Mouse (Mus musculus) kidney, embryonic 15.5 days (tissue): ENCODE measurements around the gene Adarb2. TPM values are rescaled to one million over a fixed set of nuclear protein-coding genes. Genes with fewer than 3 reads are reported as not detected.

Source experiments
- ATAC-seq: fragments of 200-750 bp; cut with Nextera tagmentation; replicated peaks from 2 replicates; pipeline ENCODE4 v1.8.0; 2017; ENCODE audit warnings: moderate TSS enrichment; ENCODE audit not compliant: low FRiP score
- H3K27ac ChIP-seq: fragments of 300-500 bp; sonication (generic); 2 replicates; pipeline ENCODE4 v1.5.1; 2015; ENCODE audit warnings: mild to moderate bottlenecking, inconsistent platforms
- H3K27me3 ChIP-seq: fragments of 300-500 bp; sonication (generic); 2 replicates; pipeline ENCODE4 v1.6.1; 2015; ENCODE audit warnings: inconsistent platforms
- H3K36me3 ChIP-seq: fragments of 300-500 bp; sonication (generic); 2 replicates; pipeline ENCODE4 v1.6.1; 2015; ENCODE audit warnings: inconsistent platforms
- H3K4me1 ChIP-seq: fragments of 300-500 bp; sonication (generic); 2 replicates; pipeline ENCODE4 v1.6.1; 2015; ENCODE audit warnings: inconsistent platforms
- H3K4me2 ChIP-seq: fragments of 300-500 bp; sonication (generic); 2 replicates; pipeline ENCODE4 v1.6.1; 2015; ENCODE audit warnings: moderate library complexity, mild to moderate bottlenecking, inconsistent platforms
- H3K4me3 ChIP-seq: fragments of 300-500 bp; sonication (generic); replicated peaks from 2 replicates; pipeline ENCODE4 v1.5.1; 2015; ENCODE audit warnings: mild to moderate bottlenecking, inconsistent platforms
- H3K9ac ChIP-seq: fragments of 300-500 bp; sonication (generic); 2 replicates; pipeline ENCODE4 v1.6.1; 2015; ENCODE audit warnings: mild to moderate bottlenecking, inconsistent platforms
- H3K9me3 ChIP-seq: fragments of 300-500 bp; sonication (generic); replicated peaks from 2 replicates; pipeline ENCODE4 v1.6.1; 2016; ENCODE audit warnings: inconsistent platforms
- WGBS: fragments of 180-500 bp; shearing (Covaris S2); methylation state at CpG from one replicate; pipeline ENCODE4 v1.1.7; 2015; ENCODE audit warnings: mixed read lengths; 5-methylcytosine and 5-hydroxymethylcytosine counted together
- polyA plus RNA-seq: library from polyadenylated mRNA; unstranded; fragments of >200 nt; fragmentation: Nextera tagmentation; extraction: Ambion mirVana; gene quantifications from 2 replicates; pipeline ENCODE4 v1.2.1, GENCODE M21; 2015

The Adarb2 gene
- polyA plus RNA-seq, 1 experiment from 2014 or later: 0.51 TPM

- 75% methylated on average over 12 of the region's 12 CpGs for WGBS
- Histone ChIP-seq H3K27ac (no peak overlapping the region), H3K27me3 (no peaks in the 10 kb centered on the region), H3K4me1 (no peaks in the 10 kb centered on the region), H3K9me3 (no peaks in the 10 kb centered on the region), H3K9ac (no peak overlapping the region), H3K4me2 (no peak overlapping the region), H3K36me3 (no peaks in the 10 kb centered on the region), H3K4me3 (no peak overlapping the region)
- ATAC-seq: no peak
Measured at GRCm38 (mm10) chr13:8467591-8468366, 265.1 kb downstream of the Adarb2 start.

- Histone ChIP-seq H3K27ac (no peak overlapping the region), H3K4me2 (no peak overlapping the region), H3K27me3 (no peaks in the 10 kb centered on the region), H3K36me3 (no peaks in the 10 kb centered on the region), H3K4me3 (no peak overlapping the region), H3K9me3 (no peaks in the 10 kb centered on the region), H3K9ac (no peak overlapping the region), H3K4me1 (no peaks in the 10 kb centered on the region)
- no peak for ATAC-seq
- WGBS: 73% methylated on average over 3 of the region's 3 CpGs
Measured at GRCm38 (mm10) chr13:8476237-8476636, 273.6 kb downstream of the Adarb2 start.

- Histone ChIP-seq H3K9me3 (no peaks in the 10 kb centered on the region), H3K36me3 (no peaks in the 10 kb centered on the region), H3K27ac (no peak overlapping the region), H3K9ac (no peak overlapping the region), H3K4me3 (no peak overlapping the region), H3K4me1 (no peaks in the 10 kb centered on the region), H3K27me3 (no peaks in the 10 kb centered on the region), H3K4me2 (no peak overlapping the region)
- WGBS: 58% methylated on average over 1 of the region's 1 CpGs
- no peak for ATAC-seq
Measured at GRCm38 (mm10) chr13:8478731-8479130, 276.1 kb downstream of the Adarb2 start.

GRCm38 (mm10) chr13:8479970-8480369, 277.3 kb downstream of the Adarb2 start:
- H3K27ac ChIP-seq: no peak overlapping the region
- H3K9ac ChIP-seq: no peak overlapping the region
- H3K4me1 ChIP-seq: no peaks in the 10 kb centered on the region
- H3K9me3 ChIP-seq: no peaks in the 10 kb centered on the region
- H3K4me2 ChIP-seq: no peak overlapping the region
- H3K36me3 ChIP-seq: no peaks in the 10 kb centered on the region
- no peak overlapping the region for H3K4me3 ChIP-seq
- no peak for ATAC-seq
- H3K27me3 ChIP-seq: no peaks in the 10 kb centered on the region

- 53% methylated on average over 3 of the region's 3 CpGs for WGBS
- Histone ChIP-seq H3K27me3 (no peaks in the 10 kb centered on the region), H3K4me3 (no peak overlapping the region), H3K27ac (no peak overlapping the region), H3K9ac (no peak overlapping the region), H3K4me2 (no peak overlapping the region), H3K9me3 (no peaks in the 10 kb centered on the region), H3K4me1 (no peaks in the 10 kb centered on the region), H3K36me3 (no peaks in the 10 kb centered on the region)
- ATAC-seq: no peak
Measured at GRCm38 (mm10) chr13:8481347-8481746, 278.7 kb downstream of the Adarb2 start.

- no peaks in the 10 kb centered on the region for H3K9me3 ChIP-seq
- no peaks in the 10 kb centered on the region for H3K27me3 ChIP-seq
- H3K4me2 ChIP-seq: no peak overlapping the region
- WGBS: 45% methylated on average over 4 of the region's 4 CpGs
- no peak overlapping the region for H3K4me3 ChIP-seq
- H3K9ac ChIP-seq: no peak overlapping the region
- peaks cover 10% of the 10 kb centered on the region; the same call in 1 of the 2 replicates for H3K4me1 ChIP-seq
- ATAC-seq: no peak
- H3K36me3 ChIP-seq: no peaks in the 10 kb centered on the region
- no peak overlapping the region for H3K27ac ChIP-seq
Measured at GRCm38 (mm10) chr13:8484592-8485272, 282.1 kb downstream of the Adarb2 start.

GRCm38 (mm10) chr13:8487756-8488434, 285.2 kb downstream of the Adarb2 start:
- ATAC-seq: peak; percentile 83
- Histone ChIP-seq H3K36me3 (no peaks in the 10 kb centered on the region), H3K9me3 (no peaks in the 10 kb centered on the region), H3K4me3 (no peak overlapping the region), H3K4me1 (peaks cover 10% of the 10 kb centered on the region; the same call in 1 of the 2 replicates), H3K9ac (no peak overlapping the region), H3K27ac (no peak overlapping the region), H3K4me2 (no peak overlapping the region), H3K27me3 (no peaks in the 10 kb centered on the region)
- 37% methylated on average over 5 of the region's 5 CpGs for WGBS

GRCm38 (mm10) chr13:8493363-8493762, 290.7 kb downstream of the Adarb2 start:
- H3K9ac ChIP-seq: no peak overlapping the region
- H3K27ac ChIP-seq: no peak overlapping the region
- WGBS: 85% methylated on average over 5 of the region's 5 CpGs
- H3K4me1 ChIP-seq: no peaks in the 10 kb centered on the region
- no peaks in the 10 kb centered on the region for H3K27me3 ChIP-seq
- H3K9me3 ChIP-seq: no peaks in the 10 kb centered on the region
- no peaks in the 10 kb centered on the region for H3K36me3 ChIP-seq
- H3K4me3 ChIP-seq: no peak overlapping the region
- ATAC-seq: no peak
- no peak overlapping the region for H3K4me2 ChIP-seq

GRCm38 (mm10) chr13:8499551-8499950, 296.9 kb downstream of the Adarb2 start:
- Histone ChIP-seq H3K4me1 (no peaks in the 10 kb centered on the region), H3K27me3 (no peaks in the 10 kb centered on the region), H3K4me3 (no peak overlapping the region), H3K4me2 (no peak overlapping the region), H3K9me3 (no peaks in the 10 kb centered on the region), H3K27ac (no peak overlapping the region), H3K36me3 (no peaks in the 10 kb centered on the region), H3K9ac (no peak overlapping the region)
- WGBS: 70% methylated on average over 5 of the region's 5 CpGs
- ATAC-seq: no peak

- Histone ChIP-seq H3K27me3 (no peaks in the 10 kb centered on the region), H3K9ac (no peak overlapping the region), H3K4me3 (no peak overlapping the region), H3K4me1 (no peaks in the 10 kb centered on the region), H3K9me3 (no peaks in the 10 kb centered on the region), H3K36me3 (no peaks in the 10 kb centered on the region), H3K27ac (no peak overlapping the region), H3K4me2 (no peak overlapping the region)
- whole genome bisulfite sequencing: 74% methylated on average over 7 of the region's 7 CpGs
- ATAC-seq: no peak
Measured at GRCm38 (mm10) chr13:8511069-8511817, 308.6 kb downstream of the Adarb2 start.

GRCm38 (mm10) chr13:8515979-8516715, 313.5 kb downstream of the Adarb2 start:
- no peaks in the 10 kb centered on the region for H3K9me3 ChIP-seq
- no peaks in the 10 kb centered on the region for H3K27me3 ChIP-seq
- no peak overlapping the region for H3K9ac ChIP-seq
- no peak overlapping the region for H3K4me3 ChIP-seq
- no peak for ATAC-seq
- no peaks in the 10 kb centered on the region for H3K4me1 ChIP-seq
- WGBS: 49% methylated on average over 4 of the region's 4 CpGs
- H3K36me3 ChIP-seq: no peaks in the 10 kb centered on the region
- H3K4me2 ChIP-seq: no peak overlapping the region
- H3K27ac ChIP-seq: no peak overlapping the region
